Mouse (Mus musculus) T-cell, adult 2 months (primary cell): ENCODE results near the gene Trp53.
"Not testable (repeated sequence)": the region's sequence is repeated elsewhere in the genome, so short reads cannot be mapped to it uniquely, and the experiment has no call there.

Source experiments
- DNase-seq: peaks from one replicate; pipeline ENCODE4 v3.0.0; 2022; ENCODE audit warnings: low spot score

Trp53 gene

DNA sequence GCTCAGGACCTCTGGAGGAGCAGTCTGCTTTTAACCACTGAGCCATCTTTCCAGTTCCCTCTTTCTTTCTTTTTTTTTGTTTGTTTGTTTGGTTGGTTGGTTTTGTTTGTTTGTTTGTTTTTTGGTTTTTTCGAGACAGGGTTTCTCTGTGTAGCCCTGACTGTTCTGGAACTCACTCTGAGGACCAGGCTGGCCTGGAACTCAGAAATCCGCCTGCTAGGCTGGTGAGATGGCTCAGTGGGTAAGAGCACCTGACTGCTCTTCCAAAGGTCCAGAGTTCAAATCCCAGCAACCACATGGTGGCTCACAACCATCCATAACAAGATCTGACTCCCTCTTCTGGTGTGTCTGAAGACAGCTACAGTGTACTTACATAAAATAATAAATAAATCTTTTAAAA lies 44.2 kb downstream of the Trp53 start:
- DNase-seq: not testable (repeated sequence)

DNA sequence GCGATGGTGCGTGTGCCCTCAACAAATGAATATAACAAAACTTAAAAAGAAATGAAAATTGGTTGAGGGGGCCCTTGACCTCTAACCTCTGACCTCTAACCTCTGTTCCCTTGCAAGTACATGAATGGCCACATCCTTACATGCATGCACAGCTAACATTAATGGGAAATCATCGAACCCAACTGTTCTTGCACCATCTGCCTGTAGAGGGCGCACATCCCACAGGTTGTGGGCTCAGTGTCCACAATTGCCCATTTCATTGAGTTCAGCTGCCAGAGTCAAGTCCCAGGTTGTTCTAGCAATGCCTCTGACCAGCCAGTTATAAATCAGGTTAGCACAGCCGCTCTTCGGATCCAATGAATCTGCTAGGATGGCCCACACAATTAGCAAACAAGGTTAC lies 48.1 kb downstream of the Trp53 start:
- DNase-seq: peak; percentile 72

DNA sequence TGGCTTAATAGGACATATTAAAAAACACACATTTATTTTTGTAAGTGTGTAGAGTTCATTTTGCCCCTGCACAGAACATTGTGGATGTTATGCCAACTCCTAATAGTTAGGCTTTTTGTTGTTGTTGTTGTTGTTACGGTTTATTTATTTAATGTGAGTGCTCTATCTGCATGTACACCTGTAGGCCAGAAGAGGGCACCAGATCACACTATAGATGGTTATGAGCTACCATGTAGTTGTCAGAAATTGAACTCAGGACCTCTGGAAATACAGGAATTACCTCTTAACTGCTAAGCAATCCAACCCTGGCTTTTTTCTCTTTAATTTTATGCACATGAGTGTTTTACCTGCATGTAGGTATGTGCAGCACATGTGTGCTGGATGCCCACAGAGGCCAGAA lies 49.6 kb downstream of the Trp53 start:
- DNase-seq: peak; percentile 28

GRCm38 (mm10) chr11:69632284-69633089 lies 52.3 kb downstream of the Trp53 start, which contains the start of gene Fxr2:
TSS of gene Fxr2 (plus strand) at chr11:69632990.
- DNase-seq: peak; percentile 99

DNA sequence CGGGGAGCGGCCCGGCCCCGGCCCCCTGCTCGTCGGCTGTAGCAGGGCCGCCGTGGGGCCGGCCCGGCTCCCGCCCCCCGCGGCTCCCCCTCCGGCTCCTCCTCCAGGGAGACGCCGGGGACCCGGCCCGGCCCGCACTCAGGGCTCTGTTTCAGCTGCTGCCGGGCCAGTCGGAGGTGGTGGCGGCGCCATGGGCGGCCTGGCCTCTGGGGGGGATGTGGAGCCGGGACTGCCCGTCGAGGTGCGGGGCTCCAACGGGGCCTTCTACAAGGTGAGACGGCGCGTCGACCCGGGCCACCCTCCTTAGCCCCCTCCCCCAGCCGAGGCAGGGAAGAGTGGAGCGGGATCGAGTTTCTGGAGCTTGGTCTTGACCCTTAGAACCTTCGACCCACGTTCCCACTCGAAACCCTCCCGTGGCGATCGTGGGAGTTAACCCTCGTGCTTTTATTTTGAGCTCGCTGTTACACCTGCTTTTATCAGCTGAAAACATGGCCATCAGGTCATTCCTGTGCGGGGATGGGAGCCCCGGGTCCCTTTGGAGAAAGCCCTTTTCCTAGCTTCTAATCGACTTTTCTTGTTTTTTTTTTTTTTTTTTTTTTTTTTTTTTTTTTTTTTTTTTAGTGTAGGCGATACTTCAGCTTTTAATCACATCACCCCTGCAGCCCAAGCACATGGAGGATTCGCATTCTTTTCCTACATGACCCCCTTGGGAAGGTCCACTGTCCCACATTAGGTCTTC lies 53.1 kb downstream of the Trp53 start:
- DNase-seq: no peak

DNA sequence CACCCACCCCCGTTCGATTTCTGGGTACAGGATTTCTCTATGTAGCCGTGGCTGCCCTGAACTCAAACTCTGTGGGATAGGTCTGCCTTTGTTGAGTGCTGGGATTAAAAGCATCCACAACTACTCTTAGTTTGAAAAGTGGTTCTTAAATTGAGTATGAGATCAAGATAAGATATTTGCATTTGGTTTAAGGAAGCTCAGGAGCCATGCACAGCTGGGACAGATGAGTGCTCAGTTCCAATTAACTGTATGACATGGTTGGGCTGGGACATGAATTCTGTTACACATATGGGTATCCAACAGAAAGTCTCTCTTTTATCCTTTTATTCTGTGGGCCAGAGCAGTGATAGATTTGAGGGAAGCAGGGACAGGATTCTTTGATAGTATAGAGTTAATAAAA lies 55.3 kb downstream of the Trp53 start:
- no peak for DNase-seq
